Mouse (Mus musculus): Measurements from ENCODE around the gene Zfp2.
A peak's percentile ranks its signal among the peaks of the same experiment; 100 is the strongest.

Zfp2 gene

DNA sequence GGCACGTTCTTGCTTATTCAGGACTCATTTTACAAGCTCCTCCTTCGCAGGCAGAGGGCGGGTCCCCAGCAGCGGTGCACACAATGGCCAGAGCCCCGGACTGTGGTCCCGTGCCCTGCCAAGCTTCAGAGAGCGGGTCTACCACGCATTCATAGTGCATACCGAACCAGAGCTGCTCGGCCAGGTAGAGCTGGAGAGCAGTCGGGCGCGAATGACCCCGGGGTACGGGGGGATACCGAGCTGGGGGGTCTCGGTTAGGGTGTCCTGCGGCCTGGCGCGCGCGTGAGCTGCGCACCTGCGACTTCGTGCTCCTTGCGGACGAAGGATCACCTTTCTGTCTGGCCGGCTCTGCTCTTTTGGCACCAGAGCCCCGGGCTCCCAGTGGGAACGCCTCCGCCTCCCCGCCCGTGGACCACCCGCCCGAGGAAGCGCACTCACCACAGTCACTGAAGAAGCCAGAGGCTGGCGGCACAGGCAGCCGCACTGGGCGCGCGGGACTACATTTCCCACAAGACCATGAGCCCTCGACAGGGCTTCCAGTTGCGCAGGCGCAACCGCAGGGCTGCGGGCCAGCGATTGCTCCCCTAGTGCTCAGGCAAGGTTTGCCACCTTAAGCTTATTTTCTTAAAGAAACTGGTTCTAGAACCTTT lies at the start of gene Zfp2:
Gene Zfp2 (minus strand): TSS at position 495 of the 650 bp plus-strand sequence.
- DNase-seq: peak; percentile 91 to 95

DNA sequence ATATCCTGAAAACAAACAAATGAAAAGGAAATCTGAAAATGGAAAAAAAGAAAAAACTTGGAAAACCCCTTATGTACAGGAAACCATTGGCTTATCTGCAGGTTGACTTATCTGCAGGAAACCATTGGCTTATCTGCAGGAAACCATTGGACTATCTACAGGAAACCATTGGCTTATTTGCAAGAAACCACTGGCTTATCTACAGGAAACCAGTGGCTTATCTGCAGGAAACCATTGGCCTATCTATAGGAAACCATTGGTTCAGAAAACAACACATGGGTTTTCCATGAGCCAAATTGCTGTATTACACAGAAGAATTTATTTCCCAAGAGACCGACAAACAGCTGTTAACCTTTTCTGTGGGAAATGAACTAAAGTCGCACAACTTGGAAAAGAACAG lies 48.9 kb upstream of the Zfp2 start:
- DNase-seq: no peak

GRCm38 (mm10) chr11:50953665-50954064 lies 37.7 kb upstream of the Zfp2 start, which contains the start of gene Prop1:
Gene Prop1, minus strand, starts transcription at chr11:50953765.
- no peak for DNase-seq

GRCm38 (mm10) chr11:50952290-50952689 lies 36.3 kb upstream of the Zfp2 start:
- no peak for DNase-seq

DNA sequence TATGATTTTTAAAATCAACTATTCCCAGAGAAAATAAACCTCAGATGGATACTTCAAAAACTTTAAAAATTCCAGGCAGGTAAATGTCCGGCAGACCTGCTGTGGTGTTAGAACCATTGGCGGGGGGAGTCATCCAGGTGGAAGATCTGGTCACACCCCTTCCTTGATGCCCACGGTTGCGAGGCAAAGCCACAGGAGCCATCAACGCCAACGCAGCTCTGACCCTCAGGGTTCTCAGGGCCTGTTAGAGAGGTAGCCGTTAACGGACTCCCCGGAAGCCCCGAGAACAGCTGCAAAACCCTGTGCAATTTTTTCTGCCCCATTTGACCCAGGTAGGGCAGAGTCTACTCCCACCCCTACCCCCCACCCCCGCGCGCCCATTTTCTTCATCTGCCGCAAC lies 27.5 kb upstream of the Zfp2 start, which contains the start of gene 4933414I15Rik:
Gene 4933414I15Rik (minus strand): TSS at position 260 of the 400 bp plus-strand sequence.
- DNase-seq: no peak

DNA sequence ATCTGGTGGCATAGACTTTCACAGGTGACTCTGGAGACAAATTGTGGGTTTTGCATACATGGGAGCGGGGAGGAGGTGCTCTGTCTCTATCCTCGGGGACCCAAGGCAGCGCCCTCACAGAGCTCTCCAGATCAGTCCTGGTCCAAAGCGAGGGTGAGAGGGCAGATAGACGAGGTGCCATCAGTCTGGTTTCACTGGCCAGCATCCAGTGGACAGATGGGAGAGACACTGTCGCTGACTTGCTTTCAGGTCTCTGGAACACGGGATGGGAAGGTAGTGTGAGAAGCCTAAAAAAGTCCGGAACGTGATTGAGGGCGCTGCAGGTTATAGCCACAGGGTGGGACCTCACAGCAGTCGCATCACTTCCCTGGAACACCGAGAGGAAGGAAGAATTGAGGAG lies 26.4 kb upstream of the Zfp2 start:
- DNase-seq: peak in 1 of 2 experiments; percentile 53

GRCm38 (mm10) chr11:50939621-50940366 lies 23.8 kb upstream of the Zfp2 start:
- peak; percentile 26 to 56 for DNase-seq

DNA sequence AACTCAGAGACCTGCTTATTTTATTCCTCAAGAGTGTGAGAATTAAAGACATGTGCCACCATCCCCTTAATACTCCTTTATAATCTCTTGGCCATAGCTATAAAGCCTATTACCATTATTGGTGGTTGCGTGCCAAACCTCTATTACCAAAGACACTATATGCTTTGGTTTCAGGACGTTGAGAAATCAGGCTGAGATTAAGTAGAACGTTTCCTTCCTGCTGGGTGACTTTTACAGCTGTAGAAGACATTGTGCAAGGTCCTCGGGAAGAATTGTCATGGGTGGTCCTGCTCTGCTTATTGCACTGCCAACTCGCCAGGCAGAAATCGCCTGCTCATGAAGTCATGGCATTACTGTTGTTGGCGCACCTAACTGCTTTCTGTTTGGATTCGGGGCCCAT lies 22.5 kb upstream of the Zfp2 start:
- DNase-seq: no peak

DNA sequence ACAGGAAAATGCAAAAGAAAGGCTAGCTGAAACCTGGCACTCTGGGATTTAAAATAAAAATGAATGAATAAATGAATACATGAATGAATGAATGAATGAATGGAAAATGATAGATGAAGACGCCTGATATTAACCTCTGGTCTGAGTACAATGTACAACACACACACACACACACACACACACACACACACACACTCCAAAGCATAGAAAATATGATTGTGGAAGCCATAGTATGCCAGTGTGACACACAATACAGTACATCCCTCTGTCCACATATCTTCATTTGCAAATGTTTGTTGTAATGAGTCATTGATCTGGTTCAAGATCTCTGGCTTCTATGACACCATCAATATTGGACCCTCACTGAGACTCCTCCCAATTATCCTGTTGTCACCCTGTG lies 16.1 kb upstream of the Zfp2 start:
- no peak for DNase-seq

- DNase-seq: peak; percentile 86 to 93
Observed at GRCm38 (mm10) chr11:50931451-50931866, 15.5 kb upstream of the Zfp2 start, which contains the start of gene Zfp354b. Gene Zfp354b, minus strand, starts transcription at chr11:50931633.

GRCm38 (mm10) chr11:50931021-50931420 lies 15.1 kb upstream of the Zfp2 start:
- DNase-seq: no peak

DNA sequence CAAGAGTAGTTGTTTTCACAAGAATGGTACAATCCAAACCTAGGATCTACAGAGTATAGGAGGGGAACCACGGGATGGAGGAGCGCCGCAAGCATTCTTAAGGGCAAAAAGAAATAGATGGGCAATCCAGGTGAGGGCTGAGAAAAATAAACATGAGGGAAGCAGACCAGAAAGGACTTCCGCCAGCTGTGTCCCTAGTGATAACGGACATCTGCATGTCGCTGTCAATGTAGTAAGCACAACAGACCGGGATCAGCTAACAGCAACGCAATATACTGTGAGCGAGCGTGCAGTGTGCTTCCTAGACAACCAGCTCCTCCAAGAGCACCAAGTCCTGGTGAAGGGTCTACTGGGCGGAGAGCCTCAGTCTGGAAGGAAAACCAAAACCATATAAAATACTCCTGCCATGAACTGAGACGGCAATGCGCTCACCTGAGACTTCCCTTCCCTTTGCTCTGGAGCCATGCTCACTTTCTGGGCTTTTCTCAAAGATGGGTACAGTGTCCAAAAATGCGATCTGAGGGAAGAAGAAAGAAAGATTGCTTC lies 14.6 kb upstream of the Zfp2 start:
- peak in 1 of 2 experiments; percentile 12 for DNase-seq

DNA sequence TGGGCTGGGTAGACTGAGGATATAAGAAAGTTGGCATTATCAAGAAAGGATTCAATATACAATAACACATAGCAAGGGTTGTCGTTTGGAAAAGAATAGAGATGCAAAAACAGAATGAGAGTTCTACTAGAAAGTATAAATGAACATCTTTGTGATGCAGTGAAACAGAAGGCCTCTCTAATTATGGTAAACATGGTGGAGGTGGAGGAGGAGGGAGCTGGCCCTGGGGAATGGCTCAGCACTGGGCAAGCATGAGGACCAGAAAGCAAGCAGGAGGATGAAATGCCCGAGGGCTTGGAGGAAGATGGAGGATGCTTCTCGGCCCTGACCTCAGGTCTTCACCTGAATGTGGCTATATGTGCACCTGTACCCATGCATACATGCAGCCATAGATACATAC lies 1.5 kb downstream of the Zfp2 start:
- DNase-seq: no peak

GRCm38 (mm10) chr11:50913301-50913700 lies 2.7 kb downstream of the Zfp2 start:
- DNase-seq: no peak

DNA sequence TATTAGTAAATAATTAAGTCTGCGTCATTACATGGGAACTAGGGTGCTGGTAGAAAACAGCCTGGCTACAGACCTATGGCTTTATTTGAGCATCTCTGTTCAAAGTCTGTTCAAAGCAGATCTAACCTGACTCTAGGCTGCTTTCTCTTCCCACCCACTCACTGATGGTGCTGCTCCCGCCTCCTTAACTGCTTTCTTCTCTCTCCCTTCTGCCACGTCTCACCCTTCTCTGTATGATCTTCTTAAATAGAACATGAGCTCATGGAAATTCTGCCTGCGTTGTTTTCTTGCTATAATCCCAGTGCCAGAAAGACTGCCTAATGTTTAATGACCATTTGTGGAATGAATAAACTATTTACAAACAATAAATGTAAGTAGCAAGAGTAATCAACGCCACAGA lies 7.8 kb downstream of the Zfp2 start:
- DNase-seq: no peak

GRCm38 (mm10) chr11:50897359-50897758 lies 18.6 kb downstream of the Zfp2 start:
- DNase-seq: no peak

DNA sequence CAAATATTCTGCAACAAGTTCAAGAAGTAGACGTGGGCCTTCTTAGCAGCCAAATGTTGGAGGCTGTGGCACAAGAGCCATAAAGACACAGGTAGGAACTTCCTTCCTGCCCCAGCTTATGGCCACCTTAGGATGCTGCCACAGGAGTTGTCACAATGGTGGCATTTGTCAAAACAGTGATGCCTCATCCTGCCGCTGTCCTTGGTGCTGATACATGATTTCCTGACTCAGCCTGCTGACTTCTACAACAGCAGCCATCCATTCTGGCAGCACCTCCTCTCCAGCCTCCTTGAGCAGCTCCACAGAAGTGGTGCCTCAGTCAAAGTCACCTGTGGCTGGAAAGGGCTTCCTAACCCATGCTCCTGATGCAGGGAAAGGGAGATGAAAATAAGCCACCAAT lies 23.5 kb downstream of the Zfp2 start:
- DNase-seq: no peak

- peak; percentile 94 for DNase-seq
Observed at GRCm38 (mm10) chr11:50887390-50888128, 28.4 kb downstream of the Zfp2 start, which contains the start of gene Zfp454. Gene Zfp454, minus strand, starts transcription at chr11:50887651.

GRCm38 (mm10) chr11:50886933-50887293 lies 29.1 kb downstream of the Zfp2 start:
- peak in 1 of 2 experiments; percentile 44 for DNase-seq

GRCm38 (mm10) chr11:50886231-50886932 lies 29.6 kb downstream of the Zfp2 start:
- peak; percentile 22 to 66 for DNase-seq

DNA sequence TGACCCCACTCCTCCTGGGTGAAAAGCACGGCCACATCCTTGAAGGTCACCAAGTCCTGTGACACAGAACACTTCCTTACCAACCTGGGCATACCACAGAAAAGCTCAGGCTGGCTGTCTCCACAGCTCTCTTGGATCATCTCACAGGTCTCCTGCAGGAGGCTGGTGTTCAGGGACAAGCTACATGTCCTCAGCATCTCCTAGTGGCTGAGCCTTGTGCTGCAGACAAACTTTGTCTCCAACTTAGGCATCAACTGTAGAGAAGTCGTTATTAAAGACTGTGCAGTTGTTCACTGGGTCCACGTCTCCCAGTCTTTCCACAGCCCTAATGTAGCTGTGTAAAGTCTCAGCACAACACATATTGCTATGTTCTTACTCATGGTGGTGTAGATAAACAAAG lies 32.2 kb downstream of the Zfp2 start:
- DNase-seq: no peak

GRCm38 (mm10) chr11:50878641-50879040 lies 37.3 kb downstream of the Zfp2 start:
- DNase-seq: no peak

All from cerebellum, postnatal 25 days (tissue).